Mouse (Mus musculus) olfactory bulb, adult 2 months (tissue): ENCODE results near the gene Fasn. TPM values are rescaled to one million over a fixed set of nuclear protein-coding genes. Genes with fewer than 3 reads are reported as not detected.
A peak's percentile ranks its signal among the peaks of the same experiment; 100 is the strongest.
"Not testable (repeated sequence)": the region's sequence is repeated elsewhere in the genome, so short reads cannot be mapped to it uniquely, and the experiment has no call there.

Experiments used
- H3K27ac ChIP-seq: fragments of 200-500 bp; 2 replicates; pipeline ENCODE4 v1.5.1; 2012; ENCODE audit warnings: low read depth, low read length; ENCODE audit not compliant: insufficient read depth
- H3K4me1 ChIP-seq: fragments of 200-500 bp; 2 replicates; pipeline ENCODE4 v1.6.1; 2012; ENCODE audit warnings: low read length; ENCODE audit not compliant: control insufficient read depth, insufficient read depth
- H3K4me3 ChIP-seq: fragments of 200-500 bp; 2 replicates; pipeline ENCODE4 v1.5.1; 2012; ENCODE audit warnings: mild to moderate bottlenecking, low read depth, low read length, moderate library complexity; ENCODE audit not compliant: insufficient read depth
- CTCF ChIP-seq: fragments of 200-500 bp; IDR thresholded peaks from 2 replicates; pipeline ENCODE4 v1.5.1; 2012; ENCODE audit warnings: low read depth, mild to moderate bottlenecking, low read length, moderate library complexity; ENCODE audit not compliant: insufficient read depth
- POLR2A ChIP-seq: fragments of 200-500 bp; IDR thresholded peaks from 2 replicates; pipeline ENCODE4 v1.6.1; 2012; ENCODE audit warnings: mild to moderate bottlenecking, low read depth, low read length, moderate library complexity; ENCODE audit not compliant: insufficient read depth
- WGBS: fragments of 180-500 bp; shearing (Covaris S2); methylation state at CpG from one replicate; pipeline ENCODE4 v1.1.7; 2018; 5-methylcytosine and 5-hydroxymethylcytosine counted together
- polyA plus RNA-seq: library from polyadenylated mRNA; stranded (reverse); fragments of >200 nt; gene quantifications from 2 replicates; pipeline ENCODE4 v1.2.4, GENCODE M21; 2012; ENCODE audit warnings: low replicate concordance; ENCODE audit not compliant: missing spikeins, insufficient read depth, insufficient read length

Gene Fasn
- polyA plus RNA-seq, 1 experiment, result not detected

DNA sequence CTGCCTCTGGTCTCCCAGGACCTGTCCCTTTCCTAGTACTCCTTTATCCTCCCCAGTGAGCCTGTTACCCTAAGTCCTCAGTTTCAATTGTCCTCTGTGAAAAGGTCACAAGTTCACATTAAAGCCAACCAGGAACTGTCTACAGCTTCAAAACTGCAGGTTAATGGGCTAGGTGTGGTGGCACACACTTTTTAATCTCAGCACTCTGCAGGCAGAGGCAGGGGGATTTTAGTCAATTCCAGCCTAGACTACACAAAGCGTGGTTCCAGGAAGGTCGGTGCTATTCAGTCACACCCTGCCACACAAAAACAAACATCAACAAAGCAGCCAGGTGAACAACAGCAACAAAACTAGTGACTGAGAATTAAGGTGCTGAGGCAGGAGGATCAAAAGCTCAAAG lies 27.2 kb upstream of the Fasn start:
- Histone ChIP-seq H3K4me1 (peaks cover 6% of the 10 kb centered on the region; the same call in 1 of the 2 replicates), H3K27ac (no peak overlapping the region), H3K4me3 (no peak overlapping the region)
- 80% methylated on average over 2 of the region's 2 CpGs for WGBS
- TF ChIP-seq CTCF (no peak), POLR2A (no peak)

DNA sequence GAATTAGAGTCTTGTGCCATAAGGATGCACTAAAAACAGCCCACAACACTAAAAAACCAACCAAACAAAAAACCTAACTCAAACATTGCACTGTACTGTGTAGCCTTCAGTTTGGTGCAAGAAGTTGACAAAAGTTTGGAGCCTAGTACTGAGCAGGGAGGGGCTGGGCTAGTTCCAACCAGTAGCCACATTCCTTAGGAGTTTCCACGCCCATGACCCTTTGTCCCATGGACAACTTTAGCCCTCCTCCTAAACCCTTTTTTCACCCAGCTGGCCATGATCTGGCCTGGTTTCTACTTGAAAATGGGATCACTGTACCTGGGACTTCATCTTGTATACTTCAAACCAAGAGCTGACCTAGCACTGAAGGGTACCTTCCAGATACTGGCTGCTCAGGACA lies 26.8 kb upstream of the Fasn start:
- 63% methylated on average over 1 of the region's 1 CpGs for WGBS
- TF ChIP-seq CTCF (no peak), POLR2A (no peak)
- H3K4me1 ChIP-seq, result peaks cover 4% of the 10 kb centered on the region; the same call in 1 of the 2 replicates
- H3K4me3 ChIP-seq, result no peak overlapping the region
- H3K27ac ChIP-seq, result no peak overlapping the region

DNA sequence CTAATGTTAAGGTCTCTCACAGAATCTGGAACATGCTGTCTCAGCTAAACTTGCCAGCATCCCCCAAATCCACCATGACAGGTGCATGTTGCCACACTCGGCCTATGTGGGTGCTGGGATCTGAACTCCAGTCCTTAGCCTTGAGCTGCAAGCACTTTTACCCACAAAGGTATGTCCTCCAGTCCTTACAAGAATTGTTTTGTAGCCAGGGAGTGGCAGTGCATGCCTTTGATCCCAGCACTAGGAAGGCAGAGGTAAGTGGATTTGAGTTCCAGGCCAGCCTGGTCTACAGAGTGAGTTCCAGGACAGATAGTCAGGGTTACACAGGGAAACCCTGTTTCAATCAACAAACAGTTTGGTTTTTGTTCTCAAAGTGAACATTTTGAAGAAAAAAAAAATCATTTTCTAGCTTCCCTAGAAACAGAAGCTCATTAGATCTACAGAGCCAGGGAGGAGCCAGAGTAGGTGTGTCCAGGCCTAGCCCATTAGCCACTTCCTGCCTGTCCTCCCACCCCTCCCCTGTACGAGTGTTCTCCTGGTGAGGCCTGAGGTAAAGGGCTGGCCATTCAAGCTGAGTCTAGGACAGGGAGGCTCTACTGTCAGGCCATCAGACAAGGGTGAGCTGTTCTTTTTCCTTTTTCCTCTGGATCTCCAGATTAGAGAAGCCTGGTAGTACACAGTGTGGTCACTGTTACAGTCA lies 26.1 kb upstream of the Fasn start:
- WGBS, result 87% methylated on average over 2 of the region's 2 CpGs
- TF ChIP-seq POLR2A (no peak), CTCF (no peak)
- Histone ChIP-seq H3K4me1 (peaks cover 3% of the 10 kb centered on the region; the same call in 1 of the 2 replicates), H3K27ac (no peak overlapping the region), H3K4me3 (no peak overlapping the region)

DNA sequence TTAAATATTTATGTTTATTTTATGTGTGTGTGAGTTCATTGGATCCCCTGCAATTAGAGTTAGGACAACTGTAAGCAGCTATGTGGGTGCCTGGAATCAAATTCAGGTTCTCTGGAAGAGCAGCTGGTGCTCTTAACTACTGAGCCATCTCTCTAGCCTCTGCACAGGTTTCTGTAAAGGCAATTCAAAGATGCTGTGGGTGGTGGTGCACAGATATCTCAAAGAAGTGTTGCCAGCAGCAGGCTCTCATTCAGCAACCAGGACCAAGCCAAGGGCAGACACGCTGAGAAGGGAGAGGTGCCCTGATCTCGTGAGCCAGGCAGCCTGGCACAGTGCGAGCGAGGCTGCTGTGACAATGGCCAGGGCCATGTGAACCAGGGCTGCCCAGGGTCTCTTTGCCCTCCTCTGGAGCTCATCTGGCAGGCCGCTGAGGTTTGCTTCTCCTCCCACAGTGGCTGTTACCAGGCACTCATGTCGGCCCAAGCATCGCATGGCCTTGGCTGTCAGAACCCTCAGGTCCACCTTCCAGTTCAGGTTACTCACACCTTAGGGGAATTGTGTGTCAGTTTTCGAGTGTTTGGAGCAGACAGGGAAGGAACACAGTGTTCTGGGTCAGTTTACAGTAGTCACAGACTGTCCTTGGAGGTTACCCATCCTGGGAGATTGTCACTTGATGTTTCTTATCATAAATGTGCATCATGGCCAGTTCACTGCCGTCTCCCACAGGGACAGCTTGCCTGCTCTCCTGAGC lies 22.6 kb upstream of the Fasn start:
- no peak overlapping the region for H3K27ac ChIP-seq
- 73% methylated on average over 9 of the region's 9 CpGs for WGBS

DNA sequence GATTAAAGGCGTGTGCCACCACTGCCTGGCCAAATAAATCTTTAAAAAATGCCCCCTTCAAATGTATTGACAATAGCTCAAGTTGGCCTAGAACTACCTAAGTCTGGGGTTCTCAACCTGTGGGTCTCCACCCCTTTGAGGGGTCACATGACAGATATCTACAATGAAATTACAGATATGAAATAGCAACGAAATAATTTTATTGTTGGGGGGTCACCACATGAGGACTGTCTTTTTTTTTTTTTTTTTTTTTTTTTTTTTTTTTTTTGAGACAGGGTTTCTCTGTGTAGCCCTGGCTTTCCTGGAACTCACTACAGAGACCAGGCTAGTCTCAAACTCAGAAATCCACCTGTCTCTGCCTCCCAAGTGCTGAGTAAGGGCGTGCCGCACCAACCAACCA lies 20.0 kb upstream of the Fasn start:
- H3K27ac ChIP-seq, result no peak overlapping the region
- 96% methylated on average over 4 of the region's 4 CpGs for WGBS
- TF ChIP-seq POLR2A (no peak), CTCF (no peak)
- H3K4me1 ChIP-seq, result peaks cover 5% of the 10 kb centered on the region; the same call in 1 of the 2 replicates
- H3K4me3 ChIP-seq, result no peak overlapping the region

More for the DNA sequence above, 22.6 kb upstream of the Fasn start:
- Histone ChIP-seq H3K4me3 (no peak overlapping the region), H3K4me1 (peaks cover 3% of the 10 kb centered on the region; the same call in 1 of the 2 replicates)
- no peak for TF ChIP-seq CTCF
- no peak for TF ChIP-seq POLR2A

DNA sequence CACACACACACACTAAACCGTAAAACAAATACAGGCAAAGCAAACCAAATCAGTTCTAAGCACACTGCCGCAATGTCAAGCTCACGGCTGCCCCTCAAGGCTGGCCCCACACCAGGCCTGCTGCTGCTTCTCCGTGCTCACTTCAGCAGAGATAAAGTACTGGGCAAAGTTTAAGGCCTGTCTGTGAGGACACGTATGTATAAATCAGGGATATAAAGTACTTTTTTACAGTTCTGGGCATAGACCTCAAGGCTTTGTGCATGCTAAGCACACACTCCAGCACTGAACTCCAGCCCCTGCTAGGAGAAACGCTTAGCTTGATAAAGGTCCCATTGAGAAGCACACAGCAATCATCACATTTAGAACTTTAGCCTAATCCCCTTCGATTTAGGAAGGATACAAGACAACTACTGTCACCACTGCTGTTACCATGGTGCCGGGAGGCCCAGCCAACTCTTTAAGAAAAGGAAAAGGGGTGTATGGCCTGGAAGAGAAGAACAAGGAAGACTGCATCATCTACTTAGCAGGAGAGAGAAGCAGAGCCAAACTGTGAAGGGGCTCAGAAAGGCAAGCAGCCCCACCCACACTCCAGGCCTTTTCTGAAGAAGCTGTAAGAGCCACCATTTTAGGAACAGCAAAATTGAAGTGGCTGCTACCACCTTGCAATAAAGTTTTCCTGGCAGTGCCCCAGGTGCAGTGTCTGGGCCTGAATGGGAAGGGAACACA lies 9.4 kb upstream of the Fasn start:
- H3K4me3 ChIP-seq, result no peak overlapping the region
- peak overlapping the region; percentile 27; the same call in 1 of the 2 replicates for H3K27ac ChIP-seq
- peaks cover 2% of the 10 kb centered on the region; the same call in 1 of the 2 replicates for H3K4me1 ChIP-seq
- TF ChIP-seq POLR2A (no peak), CTCF (no peak)
- WGBS, result 30% methylated on average over 8 of the region's 8 CpGs

DNA sequence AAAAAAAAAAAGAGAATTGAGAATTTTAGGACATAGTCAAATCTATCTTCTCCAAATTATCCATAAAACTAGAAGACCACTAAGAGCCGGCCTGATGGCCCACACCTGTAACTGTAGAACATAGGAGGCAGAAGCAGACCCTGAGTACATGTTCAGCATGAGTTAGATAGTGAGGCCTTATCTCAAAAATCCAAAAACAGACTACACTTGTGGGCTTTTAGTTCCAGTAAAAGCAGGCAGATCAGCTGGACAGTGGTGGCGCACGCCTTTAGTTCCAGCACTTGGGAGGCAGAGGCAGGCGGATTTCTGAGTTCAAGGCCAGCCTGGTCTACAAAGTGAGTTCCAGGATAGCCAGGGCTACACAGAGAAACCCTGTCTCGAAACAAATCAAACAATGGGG lies 8.6 kb upstream of the Fasn start:
- WGBS, result 89% methylated on average over 5 of the region's 5 CpGs
- not testable (repeated sequence) for H3K4me1 ChIP-seq, H3K4me3 ChIP-seq, H3K27ac ChIP-seq

DNA sequence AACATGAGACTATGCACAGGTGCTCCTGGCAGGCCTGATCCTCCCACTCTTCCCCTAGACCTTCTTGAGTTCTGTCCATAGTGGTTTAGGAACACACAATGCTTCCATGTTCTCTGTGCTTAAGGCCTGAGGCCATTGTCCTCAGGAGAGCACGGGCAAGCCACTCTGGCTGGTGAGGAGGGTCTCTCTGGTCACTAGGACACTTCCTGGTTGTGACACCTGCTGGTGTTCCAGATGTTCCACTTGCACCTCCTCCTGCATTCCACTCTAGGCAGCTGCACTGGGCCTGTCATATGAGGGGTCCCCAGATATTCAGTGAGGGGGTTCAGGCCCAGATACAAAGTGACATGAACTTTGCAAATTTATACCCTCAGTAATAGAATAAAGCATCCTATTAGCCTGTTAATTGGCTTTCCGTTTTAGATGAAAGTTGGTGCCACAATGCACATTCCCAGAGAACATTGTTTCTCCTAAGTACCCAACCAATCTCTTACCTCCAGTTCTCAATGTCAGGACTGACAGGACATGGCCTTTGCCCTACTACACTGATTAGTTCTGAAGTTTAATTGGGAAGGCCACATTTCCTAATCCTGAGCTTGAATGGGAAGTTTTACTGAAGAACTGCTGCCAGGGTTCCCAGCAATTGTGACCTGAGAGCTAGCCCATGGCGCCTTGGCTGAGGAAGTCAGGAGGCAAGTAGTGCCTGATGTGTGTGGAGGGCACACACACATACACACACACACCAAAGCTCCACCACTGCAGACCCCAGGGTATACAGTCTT lies 7.5 kb upstream of the Fasn start:
- H3K4me1 ChIP-seq, result peaks cover 2% of the 10 kb centered on the region; the same call in 1 of the 2 replicates
- TF ChIP-seq CTCF, result no peak
- no peak for TF ChIP-seq POLR2A
- WGBS, result 68% methylated on average over 3 of the region's 3 CpGs
- no peak overlapping the region for H3K27ac ChIP-seq
- no peak overlapping the region for H3K4me3 ChIP-seq
